Mouse (Mus musculus): ENCODE results near the gene Deup1. TPM values are rescaled to one million over a fixed set of nuclear protein-coding genes. Genes with fewer than 3 reads are reported as not detected.

The Deup1 gene
- polyA plus RNA-seq, 1 experiment from 2014 or later = 3.0 TPM

GRCm38 (mm10) chr9:15538979-15539533 is 88.7 kb downstream of the Deup1 start:
- H3K4me1 ChIP-seq = no peaks in the 10 kb centered on the region; the same call in 1 of the 2 replicates
- no peak overlapping the region for H3K4me2 ChIP-seq
- no peaks in the 10 kb centered on the region for H3K27me3 ChIP-seq
- no peak overlapping the region for H3K9ac ChIP-seq
- WGBS = 90% methylated on average over 8 of the region's 8 CpGs
- ATAC-seq (ENCODE audit: low FRiP score) = no peak
- no peaks in the 10 kb centered on the region for H3K9me3 ChIP-seq
- no peaks in the 10 kb centered on the region; the same call in none of the 2 replicates for H3K36me3 ChIP-seq (replicated peaks)
- H3K4me3 ChIP-seq (replicated peaks) = no peak overlapping the region
- H3K27ac ChIP-seq = no peak overlapping the region

- no peak overlapping the region for H3K27ac ChIP-seq
- no peaks in the 10 kb centered on the region; the same call in 1 of the 2 replicates for H3K4me1 ChIP-seq
- no peak overlapping the region for H3K4me3 ChIP-seq (replicated peaks)
- no peak overlapping the region for H3K4me2 ChIP-seq
- ATAC-seq (ENCODE audit: low FRiP score) = no peak
- no peaks in the 10 kb centered on the region; the same call in none of the 2 replicates for H3K36me3 ChIP-seq (replicated peaks)
- H3K9ac ChIP-seq = no peak overlapping the region
- no peaks in the 10 kb centered on the region for H3K9me3 ChIP-seq
- H3K27me3 ChIP-seq = no peaks in the 10 kb centered on the region
- WGBS = 90% methylated on average over 3 of the region's 3 CpGs
Observed at GRCm38 (mm10) chr9:15537455-15538048, 90.2 kb downstream of the Deup1 start.

- H3K36me3 ChIP-seq (replicated peaks) = no peaks in the 10 kb centered on the region; the same call in none of the 2 replicates
- H3K4me3 ChIP-seq (replicated peaks) = no peak overlapping the region
- no peak overlapping the region for H3K4me2 ChIP-seq
- 94% methylated on average over 5 of the region's 5 CpGs for WGBS
- ATAC-seq (ENCODE audit: low FRiP score) = no peak
- H3K9ac ChIP-seq = no peak overlapping the region
- no peaks in the 10 kb centered on the region for H3K27me3 ChIP-seq
- no peaks in the 10 kb centered on the region for H3K9me3 ChIP-seq
- no peak overlapping the region for H3K27ac ChIP-seq
- H3K4me1 ChIP-seq = no peaks in the 10 kb centered on the region; the same call in 1 of the 2 replicates
Observed at GRCm38 (mm10) chr9:15536861-15537426, 90.8 kb downstream of the Deup1 start.

- Histone ChIP-seq H3K4me1 (no peaks in the 10 kb centered on the region; the same call in 1 of the 2 replicates), H3K36me3 (replicated peaks) (no peaks in the 10 kb centered on the region; the same call in none of the 2 replicates), H3K4me2 (no peak overlapping the region), H3K9me3 (no peaks in the 10 kb centered on the region), H3K9ac (no peak overlapping the region), H3K27ac (no peak overlapping the region), H3K27me3 (no peaks in the 10 kb centered on the region), H3K4me3 (replicated peaks) (no peak overlapping the region)
- ATAC-seq (ENCODE audit: low FRiP score) = no peak
- WGBS = 61% methylated on average over 5 of the region's 5 CpGs
Observed at GRCm38 (mm10) chr9:15535418-15535817, 92.3 kb downstream of the Deup1 start.

- no peak for ATAC-seq (ENCODE audit: low FRiP score)
- 92% methylated on average over 2 of the region's 2 CpGs for WGBS
Observed at GRCm38 (mm10) chr9:15534110-15534509, 93.6 kb downstream of the Deup1 start.

GRCm38 (mm10) chr9:15533336-15534070 is 94.2 kb downstream of the Deup1 start:
- Histone ChIP-seq H3K27ac (no peak overlapping the region), H3K4me2 (no peak overlapping the region), H3K36me3 (replicated peaks) (no peaks in the 10 kb centered on the region; the same call in 1 of the 2 replicates), H3K9me3 (no peaks in the 10 kb centered on the region), H3K9ac (no peak overlapping the region), H3K4me1 (peaks cover 9% of the 10 kb centered on the region), H3K4me3 (replicated peaks) (no peak overlapping the region), H3K27me3 (no peaks in the 10 kb centered on the region)
- no peak for ATAC-seq (ENCODE audit: low FRiP score)
- 73% methylated on average over 11 of the region's 11 CpGs for WGBS

More at GRCm38 (mm10) chr9:15534110-15534509, 93.6 kb downstream of the Deup1 start:
- H3K9ac ChIP-seq = no peak overlapping the region
- H3K4me1 ChIP-seq = peaks cover 6% of the 10 kb centered on the region
- H3K4me2 ChIP-seq = no peak overlapping the region
- no peak overlapping the region for H3K4me3 ChIP-seq (replicated peaks)
- H3K27me3 ChIP-seq = no peaks in the 10 kb centered on the region
- no peak overlapping the region for H3K27ac ChIP-seq
- no peaks in the 10 kb centered on the region; the same call in 1 of the 2 replicates for H3K36me3 ChIP-seq (replicated peaks)
- H3K9me3 ChIP-seq = no peaks in the 10 kb centered on the region

GRCm38 (mm10) chr9:15531204-15531603 is 96.5 kb downstream of the Deup1 start:
- Histone ChIP-seq H3K9ac (no peak overlapping the region), H3K4me3 (replicated peaks) (no peak overlapping the region), H3K9me3 (no peaks in the 10 kb centered on the region), H3K4me2 (no peak overlapping the region), H3K27ac (no peak overlapping the region), H3K4me1 (peaks cover 9% of the 10 kb centered on the region), H3K36me3 (replicated peaks) (no peaks in the 10 kb centered on the region; the same call in 1 of the 2 replicates), H3K27me3 (no peaks in the 10 kb centered on the region)
- ATAC-seq (ENCODE audit: low FRiP score) = no peak
- WGBS = 92% methylated on average over 5 of the region's 5 CpGs

GRCm38 (mm10) chr9:15529965-15530320 is 97.8 kb downstream of the Deup1 start:
- Histone ChIP-seq H3K4me2 (no peak overlapping the region), H3K9me3 (no peaks in the 10 kb centered on the region), H3K36me3 (replicated peaks) (no peaks in the 10 kb centered on the region), H3K4me3 (replicated peaks) (no peak overlapping the region), H3K4me1 (peaks cover 9% of the 10 kb centered on the region), H3K27ac (no peak overlapping the region), H3K9ac (no peak overlapping the region), H3K27me3 (no peaks in the 10 kb centered on the region)
- 93% methylated on average over 2 of the region's 2 CpGs for WGBS
- ATAC-seq (ENCODE audit: low FRiP score) = no peak

- Histone ChIP-seq H3K4me2 (no peak overlapping the region), H3K27me3 (no peaks in the 10 kb centered on the region), H3K4me1 (peaks cover 9% of the 10 kb centered on the region), H3K36me3 (replicated peaks) (no peaks in the 10 kb centered on the region), H3K4me3 (replicated peaks) (no peak overlapping the region), H3K27ac (no peak overlapping the region), H3K9me3 (no peaks in the 10 kb centered on the region), H3K9ac (no peak overlapping the region)
- ATAC-seq (ENCODE audit: low FRiP score) = peak; percentile 42; the same call in 1 of the 2 replicates
- WGBS = 59% methylated on average over 8 of the region's 8 CpGs
Observed at GRCm38 (mm10) chr9:15529275-15529964, 98.3 kb downstream of the Deup1 start.

GRCm38 (mm10) chr9:15528368-15528767 is 99.4 kb downstream of the Deup1 start:
- H3K36me3 ChIP-seq (replicated peaks) = no peaks in the 10 kb centered on the region
- 91% methylated on average over 7 of the region's 7 CpGs for WGBS
- no peak overlapping the region for H3K4me3 ChIP-seq (replicated peaks)
- H3K27me3 ChIP-seq = no peaks in the 10 kb centered on the region
- no peak for ATAC-seq (ENCODE audit: low FRiP score)
- no peaks in the 10 kb centered on the region for H3K9me3 ChIP-seq
- H3K4me2 ChIP-seq = no peak overlapping the region
- H3K9ac ChIP-seq = no peak overlapping the region
- no peak overlapping the region for H3K27ac ChIP-seq
- H3K4me1 ChIP-seq = peaks cover 9% of the 10 kb centered on the region

- Histone ChIP-seq H3K27me3 (no peaks in the 10 kb centered on the region), H3K9me3 (no peaks in the 10 kb centered on the region), H3K9ac (no peak overlapping the region), H3K4me1 (peaks cover 9% of the 10 kb centered on the region), H3K4me3 (replicated peaks) (no peak overlapping the region), H3K4me2 (no peak overlapping the region), H3K36me3 (replicated peaks) (no peaks in the 10 kb centered on the region), H3K27ac (no peak overlapping the region)
- 60% methylated on average over 6 of the region's 6 CpGs for whole genome bisulfite sequencing
- ATAC-seq (ENCODE audit: low FRiP score) = no peak
Observed at GRCm38 (mm10) chr9:15527846-15528245, 99.9 kb downstream of the Deup1 start.

GRCm38 (mm10) chr9:15526539-15526938 is 101.2 kb downstream of the Deup1 start:
- Histone ChIP-seq H3K4me1 (peaks cover 9% of the 10 kb centered on the region), H3K27me3 (no peaks in the 10 kb centered on the region), H3K27ac (no peak overlapping the region), H3K4me3 (replicated peaks) (no peak overlapping the region), H3K4me2 (no peak overlapping the region), H3K36me3 (replicated peaks) (no peaks in the 10 kb centered on the region), H3K9ac (no peak overlapping the region), H3K9me3 (no peaks in the 10 kb centered on the region)
- 65% methylated on average over 7 of the region's 7 CpGs for WGBS
- ATAC-seq (ENCODE audit: low FRiP score) = no peak

Data from forebrain, embryonic 12.5 days (tissue).